Mouse (Mus musculus) ES-Bruce4 (cell line): Measurements from ENCODE around the gene Cntn2. TPM values are rescaled to one million over a fixed set of nuclear protein-coding genes. Genes with fewer than 3 reads are reported as not detected.

Source experiments
- H3K27ac ChIP-seq: 2 replicates; pipeline ENCODE4 v1.5.1; 2012; ENCODE audit warnings: low read length, inconsistent platforms; ENCODE audit not compliant: insufficient read depth
- H3K27me3 ChIP-seq: 2 replicates; pipeline ENCODE4 v1.6.1; 2012; ENCODE audit warnings: mild to moderate bottlenecking, low read length, inconsistent platforms; ENCODE audit not compliant: control insufficient read depth, poor library complexity, insufficient read depth, severe bottlenecking
- H3K36me3 ChIP-seq: 2 replicates; pipeline ENCODE4 v1.6.1; 2012; ENCODE audit warnings: inconsistent platforms, mild to moderate bottlenecking, low read length, moderate library complexity; ENCODE audit not compliant: control insufficient read depth, poor library complexity, insufficient read depth, severe bottlenecking
- H3K4me1 ChIP-seq: one replicate; pipeline ENCODE4 v1.8.1; 2011; ENCODE audit warnings: low read length; ENCODE audit not compliant: control insufficient read depth, insufficient read depth
- H3K4me3 ChIP-seq: 2 replicates; pipeline ENCODE4 v1.5.1; 2011; ENCODE audit warnings: low read depth, mild to moderate bottlenecking, low read length
- H3K9ac ChIP-seq: 2 replicates; pipeline ENCODE4 v1.6.1; 2012; ENCODE audit warnings: low read depth, mild to moderate bottlenecking, inconsistent platforms; ENCODE audit not compliant: poor library complexity, severe bottlenecking
- H3K9me3 ChIP-seq: replicated peaks from 2 replicates; pipeline ENCODE4 v1.6.1; 2012; ENCODE audit warnings: mild to moderate bottlenecking, low read length, inconsistent platforms; ENCODE audit not compliant: control insufficient read depth, poor library complexity, insufficient read depth, severe bottlenecking
- CTCF ChIP-seq: IDR thresholded peaks from one replicate; pipeline ENCODE4 v1.8.1; 2011; ENCODE audit warnings: low read depth, low read length
- EP300 ChIP-seq: IDR thresholded peaks from 2 replicates; pipeline ENCODE4 v1.6.1; 2011; ENCODE audit warnings: low read depth, low read length; ENCODE audit not compliant: insufficient read depth
- POLR2A ChIP-seq: IDR thresholded peaks from one replicate; pipeline ENCODE4 v1.8.1; 2011; ENCODE audit warnings: low read length; ENCODE audit not compliant: insufficient read depth
- polyA plus RNA-seq: library from polyadenylated mRNA; stranded (reverse); fragments of >200 nt; gene quantifications from 2 replicates; pipeline ENCODE4 v1.2.4, GENCODE M21; 2011; ENCODE audit warnings: low read depth; ENCODE audit not compliant: missing spikeins, insufficient read depth, insufficient read length

Gene Cntn2
- polyA plus RNA-seq, 1 experiment: 3.0 TPM

GRCm38 (mm10) chr1:132560907-132561700, 18.0 kb upstream of the Cntn2 start:
- H3K4me3 ChIP-seq: no peak overlapping the region
- no peak overlapping the region for H3K9ac ChIP-seq
- TF ChIP-seq CTCF: no peak
- TF ChIP-seq EP300: no peak
- no peak for TF ChIP-seq POLR2A
- H3K9me3 ChIP-seq: no peaks in the 10 kb centered on the region
- H3K36me3 ChIP-seq: no peaks in the 10 kb centered on the region
- H3K27me3 ChIP-seq: no peaks in the 10 kb centered on the region
- H3K27ac ChIP-seq: no peak overlapping the region
- H3K4me1 ChIP-seq: peaks cover 6% of the 10 kb centered on the region

GRCm38 (mm10) chr1:132559045-132559444, 16.0 kb upstream of the Cntn2 start:
- no peak overlapping the region for H3K4me3 ChIP-seq
- no peaks in the 10 kb centered on the region for H3K36me3 ChIP-seq
- TF ChIP-seq EP300 (no peak), POLR2A (no peak), CTCF (no peak)
- peaks cover 6% of the 10 kb centered on the region for H3K4me1 ChIP-seq
- H3K9me3 ChIP-seq: no peaks in the 10 kb centered on the region
- no peak overlapping the region for H3K9ac ChIP-seq
- no peaks in the 10 kb centered on the region for H3K27me3 ChIP-seq
- no peak overlapping the region for H3K27ac ChIP-seq

GRCm38 (mm10) chr1:132557901-132558631, 15.0 kb upstream of the Cntn2 start:
- peaks cover 6% of the 10 kb centered on the region for H3K4me1 ChIP-seq
- no peak overlapping the region for H3K27ac ChIP-seq

GRCm38 (mm10) chr1:132543789-132544188, 733 bp upstream of the Cntn2 start:
- no peak overlapping the region for H3K9ac ChIP-seq
- H3K27me3 ChIP-seq: no peaks in the 10 kb centered on the region
- H3K27ac ChIP-seq: no peak overlapping the region
- no peaks in the 10 kb centered on the region for H3K36me3 ChIP-seq
- no peak overlapping the region for H3K4me3 ChIP-seq
- H3K9me3 ChIP-seq: no peaks in the 10 kb centered on the region
- H3K4me1 ChIP-seq: no peaks in the 10 kb centered on the region
- TF ChIP-seq CTCF: no peak
- TF ChIP-seq EP300: no peak
- no peak for TF ChIP-seq POLR2A

More at GRCm38 (mm10) chr1:132557901-132558631, 15.0 kb upstream of the Cntn2 start:
- H3K9ac ChIP-seq: no peak overlapping the region
- TF ChIP-seq POLR2A (no peak), CTCF (no peak), EP300 (0 out of 2 replicates have a peak, but pooled peaks have one; percentile 34)
- H3K9me3 ChIP-seq: no peaks in the 10 kb centered on the region
- H3K4me3 ChIP-seq: no peak overlapping the region
- no peaks in the 10 kb centered on the region for H3K36me3 ChIP-seq
- H3K27me3 ChIP-seq: no peaks in the 10 kb centered on the region

- H3K27ac ChIP-seq: no peak overlapping the region
- H3K4me3 ChIP-seq: peak overlapping the region; percentile 58
- TF ChIP-seq EP300 (no peak), POLR2A (no peak), CTCF (no peak)
- no peaks in the 10 kb centered on the region for H3K4me1 ChIP-seq
- H3K36me3 ChIP-seq: no peaks in the 10 kb centered on the region
- no peaks in the 10 kb centered on the region for H3K27me3 ChIP-seq
- H3K9me3 ChIP-seq: no peaks in the 10 kb centered on the region
- H3K9ac ChIP-seq: peak overlapping the region; percentile 19; the same call in 1 of the 2 replicates
Measured at GRCm38 (mm10) chr1:132541824-132542599, 1.0 kb downstream of the Cntn2 start.
